Mouse (Mus musculus) midbrain, postnatal 0 days (tissue): Measurements from ENCODE around the gene Inpp1. TPM values are rescaled to one million over a fixed set of nuclear protein-coding genes. Genes with fewer than 3 reads are reported as not detected.

Source experiments
- ATAC-seq: fragments of 200-750 bp; cut with Nextera tagmentation; 2 replicates; pipeline ENCODE4 v1.8.0; 2017; ENCODE audit warnings: moderate number of reproducible peaks, mild to moderate bottlenecking, moderate TSS enrichment, moderate library complexity; ENCODE audit not compliant: low FRiP score
- DNase-seq: peaks from one replicate; pipeline ENCODE4 v3.0.0-alpha.2; 2015; ENCODE audit warnings: low spot score
- H3K27ac ChIP-seq: fragments of 300-500 bp; sonication (generic); 2 replicates; pipeline ENCODE4 v1.5.1; 2014; ENCODE audit warnings: low read depth, mild to moderate bottlenecking, low read length, mixed read lengths
- H3K27me3 ChIP-seq: fragments of 300-500 bp; sonication (generic); 2 replicates; pipeline ENCODE4 v1.6.1; 2014; ENCODE audit warnings: low read length, control low read depth, mixed read lengths; ENCODE audit not compliant: insufficient read depth
- H3K36me3 ChIP-seq: fragments of 300-500 bp; sonication (generic); 2 replicates; pipeline ENCODE4 v1.6.1; 2014; ENCODE audit warnings: low read length, control low read depth, mixed read lengths; ENCODE audit not compliant: insufficient read depth
- H3K4me1 ChIP-seq: fragments of 300-500 bp; sonication (generic); 2 replicates; pipeline ENCODE4 v1.6.1; 2014; ENCODE audit warnings: mild to moderate bottlenecking, control low read depth, antibody characterized with exemption, low read length, mixed read lengths; ENCODE audit not compliant: insufficient read depth
- H3K4me2 ChIP-seq: fragments of 300-500 bp; sonication (generic); 2 replicates; pipeline ENCODE4 v1.6.1; 2014; ENCODE audit warnings: low read depth, mild to moderate bottlenecking, low read length, mixed read lengths; ENCODE audit not compliant: poor library complexity, severe bottlenecking
- H3K4me3 ChIP-seq: fragments of 300-500 bp; sonication (generic); 2 replicates; pipeline ENCODE4 v1.5.1; 2014; ENCODE audit warnings: low read depth, mild to moderate bottlenecking, low read length, moderate library complexity
- H3K9ac ChIP-seq: fragments of 300-500 bp; sonication (generic); replicated peaks from 2 replicates; pipeline ENCODE4 v1.6.1; 2014; ENCODE audit warnings: mild to moderate bottlenecking, low read length, moderate library complexity, mixed read lengths; ENCODE audit not compliant: poor library complexity, severe bottlenecking
- H3K9me3 ChIP-seq: fragments of 300-500 bp; sonication (generic); 2 replicates; pipeline ENCODE4 v1.6.1; 2016; ENCODE audit warnings: low read length, control low read depth
- CTCF ChIP-seq: IDR thresholded peaks from 2 replicates; pipeline ENCODE4 v1.5.1; 2016; ENCODE audit warnings: antibody characterized with exemption, mild to moderate bottlenecking
- WGBS: fragments of 180-500 bp; shearing (Covaris S2); extraction: QIAGEN DNeasy Blood & Tissue Kit; methylation state at CpG from one replicate; pipeline ENCODE4 v1.1.7; 2014; 5-methylcytosine and 5-hydroxymethylcytosine counted together
- polyA plus RNA-seq: library from polyadenylated mRNA; unstranded; fragments of >200 nt; fragmentation: Nextera tagmentation; extraction: Ambion mirVana; gene quantifications from 2 replicates; pipeline ENCODE4 v1.2.1, GENCODE M21; 2015
- total RNA-seq: library from RNA; depleted of rRNA; stranded (reverse); fragments of >200 nt; gene quantifications from 2 replicates; pipeline ENCODE4 v1.2.3, GENCODE M21; 2014

Inpp1 gene
- total and polyA plus RNA-seq, 2 experiments from 2014 or later: 45.8 to 49.8 TPM

DNA sequence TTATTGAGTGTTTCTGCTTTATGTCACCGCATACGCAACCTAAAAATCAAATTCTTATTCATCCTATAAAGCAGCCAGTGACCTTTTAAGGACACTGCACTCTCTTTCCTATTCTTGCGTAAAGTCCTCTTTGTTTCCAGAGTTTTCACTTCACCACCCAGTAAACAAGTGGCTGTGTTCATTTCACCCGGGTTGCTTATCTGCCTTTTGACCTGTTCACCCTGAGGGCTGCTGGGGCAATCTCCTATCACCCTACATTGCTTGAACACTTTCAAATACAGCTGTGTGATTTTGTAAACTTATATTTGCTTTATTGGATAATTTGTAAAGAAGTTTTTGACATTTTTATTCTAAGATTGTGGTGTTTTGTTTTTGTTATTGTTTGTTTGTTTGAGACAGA is 31.9 kb upstream of the Inpp1 start:
- H3K36me3 ChIP-seq: no peaks in the 10 kb centered on the region
- DNase-seq (no peak), ATAC-seq (no peak)
- no peak overlapping the region for H3K4me2 ChIP-seq
- H3K4me1 ChIP-seq: 0 out of 2 replicates have a peak, but pooled peaks cover 3% of the 10 kb centered on the region
- no peak overlapping the region for H3K9ac ChIP-seq
- no peak overlapping the region for H3K4me3 ChIP-seq
- no peak overlapping the region for H3K27ac ChIP-seq
- H3K27me3 ChIP-seq: no peaks in the 10 kb centered on the region
- 85% methylated on average over 4 of the region's 4 CpGs for WGBS
- TF ChIP-seq CTCF: no peak
- H3K9me3 ChIP-seq: no peaks in the 10 kb centered on the region

DNA sequence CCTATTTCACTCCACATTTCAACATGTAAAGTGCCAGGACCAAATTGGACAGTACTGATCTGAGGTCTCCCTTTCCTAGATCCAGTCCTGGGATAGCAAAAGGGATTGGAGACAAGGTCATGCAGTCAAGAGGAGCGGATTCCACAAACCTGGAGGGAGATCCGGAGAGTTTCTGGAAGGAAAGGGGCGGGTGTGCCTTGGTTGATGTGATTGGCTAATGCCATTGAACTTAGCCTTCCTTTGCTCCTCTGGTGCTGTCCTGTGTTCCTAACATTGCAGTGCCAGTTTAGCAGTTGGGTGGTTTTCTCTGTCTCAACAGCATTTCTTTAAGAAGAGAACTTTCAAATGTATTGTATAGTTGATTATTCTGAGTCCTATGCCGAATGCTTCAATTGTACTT is 29.1 kb upstream of the Inpp1 start:
- Histone ChIP-seq H3K4me2 (no peak overlapping the region), H3K9ac (no peak overlapping the region), H3K4me3 (no peak overlapping the region), H3K27ac (no peak overlapping the region), H3K4me1 (0 out of 2 replicates have a peak, but pooled peaks cover 3% of the 10 kb centered on the region), H3K27me3 (no peaks in the 10 kb centered on the region), H3K36me3 (no peaks in the 10 kb centered on the region), H3K9me3 (no peaks in the 10 kb centered on the region)
- TF ChIP-seq CTCF: no peak
- ATAC-seq: no peak
- 91% methylated on average over 4 of the region's 4 CpGs for WGBS
- DNase-seq: no peak

DNA sequence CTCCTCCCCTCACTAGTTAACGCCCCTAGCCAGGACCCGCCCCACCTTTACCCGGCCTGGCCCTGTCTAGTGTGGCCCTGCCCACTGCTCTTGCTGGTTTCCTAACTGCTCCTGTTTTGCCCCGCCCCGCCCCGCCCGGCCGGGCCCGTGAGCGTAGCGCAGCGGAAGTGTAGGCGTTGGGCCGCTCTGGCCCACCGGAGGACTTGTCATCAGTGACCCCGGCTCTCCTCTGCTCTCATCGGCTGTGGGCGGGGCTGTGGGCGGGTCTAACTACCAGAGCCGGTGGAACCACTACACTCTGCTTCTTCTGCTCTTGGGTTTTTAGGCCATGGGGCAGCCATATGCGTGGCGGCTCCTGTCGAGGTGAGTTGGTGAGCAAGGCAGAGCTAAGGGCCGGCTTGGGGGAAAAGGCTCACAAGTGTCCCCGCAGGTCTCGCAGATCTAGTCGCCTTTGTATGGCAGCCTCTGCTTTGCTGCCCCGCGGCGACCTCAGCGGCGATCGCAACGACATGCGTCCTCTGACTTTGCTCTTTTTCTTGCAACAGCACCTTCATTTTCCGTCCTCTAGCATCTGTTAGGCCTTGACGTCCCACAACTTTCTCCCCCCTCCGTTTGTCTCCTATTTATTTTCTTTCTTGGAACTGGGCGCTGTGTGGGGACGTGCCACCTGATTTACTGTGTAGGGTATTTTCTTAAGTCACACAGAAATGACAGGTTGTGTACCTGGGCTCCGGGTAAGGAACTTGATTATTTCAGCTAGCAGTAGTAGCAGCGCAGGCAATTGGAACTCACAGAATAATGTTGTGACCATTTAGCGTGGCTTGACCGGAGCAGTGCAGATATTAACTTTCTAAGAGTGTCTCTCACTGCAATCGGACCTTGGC is 27.5 kb upstream of the Inpp1 start, which contains the start of gene Hibch:
Hibch (plus strand) TSS at position 148 of the 884 bp plus-strand sequence.
- WGBS: 2% methylated on average over 45 of the region's 45 CpGs
- Histone ChIP-seq H3K4me3 (peak within 1 kb of the TSS; percentile 60), H3K9me3 (no peaks in the 10 kb centered on the region), H3K27ac (peak within 1 kb of the TSS; percentile 89), H3K4me2 (peak within 1 kb of the TSS; percentile 60), H3K36me3 (no peaks in the 10 kb centered on the region), H3K4me1 (0 out of 2 replicates have a peak, but pooled peaks cover 3% of the 10 kb centered on the region), H3K9ac (peak within 1 kb of the TSS; percentile 78), H3K27me3 (no peaks in the 10 kb centered on the region)
- DNase-seq: peak; percentile 99
- ATAC-seq: peak; percentile 100
- no peak; the same call in 1 of the 2 replicates for TF ChIP-seq CTCF

DNA sequence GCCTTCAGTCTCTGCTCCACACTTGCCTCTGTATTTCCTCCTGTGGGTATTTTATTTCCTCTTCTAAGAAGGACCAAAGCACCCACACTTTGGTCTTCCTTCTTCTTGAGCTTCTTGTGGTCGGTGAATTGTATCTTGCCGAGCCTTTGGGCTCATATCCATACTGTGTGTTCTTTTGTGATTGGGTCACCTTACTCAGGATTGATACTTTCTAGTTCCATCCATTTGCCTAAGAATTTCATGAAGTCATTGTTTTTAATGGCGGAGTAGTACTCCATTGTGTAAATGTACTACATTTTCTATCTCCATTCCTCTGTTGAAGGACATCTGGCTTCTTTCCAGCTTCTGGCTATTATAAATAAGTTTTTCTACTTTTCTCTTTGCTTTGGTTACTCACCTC is 26.9 kb upstream of the Inpp1 start:
- Histone ChIP-seq H3K36me3 (no peaks in the 10 kb centered on the region), H3K9ac (0 out of 2 replicates have a peak overlapping the region, but pooled peaks have one; percentile 78), H3K27me3 (no peaks in the 10 kb centered on the region), H3K4me3 (peak overlapping the region; percentile 60), H3K4me1 (0 out of 2 replicates have a peak, but pooled peaks cover 3% of the 10 kb centered on the region), H3K4me2 (peak overlapping the region; percentile 60), H3K9me3 (no peaks in the 10 kb centered on the region), H3K27ac (peak overlapping the region; percentile 89; the same call in 1 of the 2 replicates)
- 18% methylated on average over 3 of the region's 3 CpGs for WGBS
- DNase-seq: no peak
- peak; percentile 18 for ATAC-seq
- TF ChIP-seq CTCF: no peak

DNA sequence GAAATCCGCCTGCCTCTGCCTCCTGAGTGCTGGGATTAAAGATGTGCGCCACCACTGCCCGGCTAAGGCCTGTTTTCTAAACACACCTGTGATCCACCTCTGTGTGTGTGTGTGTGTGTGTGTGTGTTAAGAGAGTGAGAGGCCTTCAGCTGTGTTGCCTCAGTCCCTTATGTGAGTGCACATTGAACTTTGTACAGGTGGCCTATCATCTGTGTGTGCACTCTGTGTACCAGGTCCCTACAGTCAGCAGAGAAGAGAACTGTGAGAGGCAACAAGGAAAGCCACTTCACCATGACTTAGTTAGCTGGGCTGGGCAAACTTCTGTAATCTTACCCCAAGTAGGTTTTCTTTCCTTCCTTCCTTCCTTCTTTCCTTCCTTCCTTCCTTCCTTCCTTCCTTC is 21.6 kb upstream of the Inpp1 start:
- Histone ChIP-seq H3K9me3 (no peaks in the 10 kb centered on the region), H3K9ac (no peak overlapping the region), H3K4me3 (no peak overlapping the region), H3K36me3 (no peaks in the 10 kb centered on the region), H3K27me3 (no peaks in the 10 kb centered on the region), H3K27ac (no peak overlapping the region), H3K4me1 (no peaks in the 10 kb centered on the region), H3K4me2 (no peak overlapping the region)
- 88% methylated on average over 3 of the region's 3 CpGs for WGBS
- no peak for DNase-seq
- no peak for TF ChIP-seq CTCF
- no peak for ATAC-seq

DNA sequence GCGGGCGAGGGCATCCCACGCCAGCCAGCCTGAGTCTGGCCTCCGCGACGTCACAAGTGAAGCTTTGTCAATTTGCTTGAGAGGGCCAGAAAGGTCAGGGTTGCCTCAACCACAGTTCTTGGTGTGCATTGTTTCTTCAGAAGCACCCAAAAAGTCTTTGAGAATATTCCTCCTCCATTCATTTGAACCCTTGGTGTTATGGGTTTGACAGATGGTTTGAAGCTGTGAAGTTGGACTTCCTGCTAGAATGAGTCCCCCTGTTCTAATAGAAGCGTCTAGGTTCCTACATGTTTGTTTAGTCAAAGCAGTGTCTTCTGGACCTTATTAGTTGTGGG is 292 bp upstream of the Inpp1 start:
- no peak for ATAC-seq
- no peaks in the 10 kb centered on the region for H3K9me3 ChIP-seq

More for the DNA sequence above, 292 bp upstream of the Inpp1 start:
- peak overlapping the region; percentile 80 for H3K4me2 ChIP-seq
- no peaks in the 10 kb centered on the region for H3K36me3 ChIP-seq
- H3K4me3 ChIP-seq: peak overlapping the region; percentile 67
- H3K27ac ChIP-seq: peak overlapping the region; percentile 91
- DNase-seq: no peak
- no peaks in the 10 kb centered on the region for H3K27me3 ChIP-seq
- 6% methylated on average over 7 of the region's 7 CpGs for WGBS
- peak overlapping the region; percentile 85 for H3K9ac ChIP-seq
- TF ChIP-seq CTCF: no peak
- H3K4me1 ChIP-seq: peaks cover 3% of the 10 kb centered on the region; the same call in 1 of the 2 replicates
